Mouse (Mus musculus) mature B cell (primary cell): ENCODE results near the gene Med24.
"Not testable (repeated sequence)": the region's sequence is repeated elsewhere in the genome, so short reads cannot be mapped to it uniquely, and the experiment has no call there.

Source experiments
- in situ Hi-C: fragments of 300-500 bp; cut with MboI; formaldehyde crosslinking; loops from 2 replicates; pipeline ENCODE4 v1.14.3; 2019

Gene Med24

DNA sequence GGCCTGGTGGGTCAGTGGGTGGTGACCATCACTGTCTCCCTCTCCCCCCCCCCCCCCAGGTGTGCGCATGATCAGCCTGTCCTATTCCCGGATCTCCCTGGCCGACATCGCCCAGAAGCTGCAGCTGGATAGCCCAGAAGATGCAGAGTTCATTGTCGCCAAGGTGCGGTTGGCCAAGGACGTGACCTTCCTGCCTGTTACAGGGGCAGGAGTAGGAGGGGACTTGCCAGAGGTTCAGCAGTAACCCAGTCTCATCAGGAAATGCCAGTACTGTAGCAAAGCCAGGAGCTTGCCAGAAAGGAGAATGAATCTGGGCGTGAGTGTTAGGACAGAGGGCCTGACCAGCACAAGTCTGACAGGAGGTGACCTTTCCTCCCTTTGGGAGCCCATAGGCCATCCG lies 35.5 kb downstream of the Med24 start:
- in situ Hi-C loops: no loop called here

DNA sequence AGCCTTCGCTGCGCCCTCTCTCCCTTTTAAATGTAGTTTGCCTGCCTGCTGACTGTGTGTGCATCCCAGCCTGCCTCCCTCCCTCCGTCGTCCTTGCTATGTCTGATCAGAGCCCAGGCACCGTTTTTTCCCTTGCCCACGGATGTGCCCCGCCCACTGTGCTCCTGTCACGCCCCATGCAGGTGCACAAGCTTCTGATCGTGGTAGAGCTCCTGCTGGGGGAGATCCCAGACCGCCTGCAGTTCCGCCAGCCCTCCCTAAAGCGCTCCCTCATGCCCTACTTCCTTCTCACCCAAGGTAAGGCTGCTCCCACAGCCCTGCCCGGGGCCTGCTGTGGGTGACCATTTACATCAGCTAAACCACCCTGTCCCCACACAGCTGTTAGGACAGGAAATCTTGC lies 36.0 kb downstream of the Med24 start:
- in situ Hi-C loops: no loop called here

- in situ Hi-C loops: no loop called here
Observed at GRCm38 (mm10) chr11:98688009-98688408, 41.2 kb downstream of the Med24 start.

DNA sequence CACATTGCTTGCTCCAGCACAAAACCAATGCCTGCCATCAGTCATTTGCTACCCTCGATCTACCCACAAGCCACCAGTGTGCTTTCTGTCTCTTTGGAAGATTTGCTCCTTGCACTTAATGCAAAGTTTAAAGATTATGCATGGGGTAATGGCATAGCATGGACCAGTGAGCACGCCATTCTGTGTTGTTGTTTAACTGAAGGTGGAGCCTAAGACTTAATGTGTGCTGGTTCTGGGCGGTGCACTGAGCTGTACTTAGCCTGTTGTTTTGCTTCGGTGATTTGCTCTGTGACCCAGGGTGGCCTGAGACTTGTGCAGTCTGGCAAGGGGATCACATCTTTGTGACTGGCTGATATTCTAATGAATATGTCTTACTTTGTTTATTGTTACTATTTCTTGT lies 42.3 kb downstream of the Med24 start:
- in situ Hi-C loops: no loop called here

DNA sequence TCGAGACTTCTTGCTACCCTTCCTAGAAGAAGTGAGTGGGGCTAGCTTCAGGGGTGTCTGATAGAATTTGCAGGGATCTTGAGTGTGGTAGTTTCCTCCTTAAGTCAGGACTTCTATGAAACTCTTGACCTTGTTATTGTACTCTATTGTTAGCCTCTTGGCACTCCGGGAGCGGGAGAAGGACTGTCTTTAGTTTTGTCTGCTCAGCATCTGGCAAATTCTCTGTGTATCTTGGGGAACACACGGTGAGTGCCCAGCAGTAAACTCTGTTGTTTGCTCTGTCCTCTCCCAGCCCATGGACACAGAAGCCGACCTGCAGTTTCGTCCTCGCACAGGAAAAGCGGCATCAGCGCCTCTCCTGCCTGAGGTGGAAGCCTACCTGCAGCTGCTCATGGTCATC lies 43.6 kb downstream of the Med24 start:
- in situ Hi-C loops: no loop called here

- in situ Hi-C loops: no loop called here
Observed at GRCm38 (mm10) chr11:98682811-98683210, 46.4 kb downstream of the Med24 start.

GRCm38 (mm10) chr11:98681786-98682745 lies 47.2 kb downstream of the Med24 start, which contains the start of gene Psmd3:
TSS of gene Psmd3 (plus strand) at chr11:98682554.
- in situ Hi-C loops: no loop called here

DNA sequence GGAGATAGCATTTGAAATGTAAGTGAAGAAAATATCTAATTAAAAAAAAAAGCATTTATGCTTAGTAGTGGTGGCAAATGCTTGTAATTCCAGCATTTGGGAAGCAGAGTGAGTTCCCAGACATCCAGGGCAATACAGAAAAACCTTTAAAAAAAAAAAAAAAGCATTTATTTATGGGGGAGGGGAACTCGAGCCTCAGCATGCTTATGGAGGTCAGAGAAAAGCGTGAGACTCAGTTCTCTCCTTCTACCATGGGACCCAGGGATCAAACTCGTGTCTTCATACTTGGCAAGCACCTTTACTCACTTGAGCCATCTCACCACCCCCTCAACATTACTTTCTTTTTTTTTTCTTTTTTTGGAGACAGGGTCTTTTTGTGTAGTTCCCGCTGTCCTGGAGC lies 48.0 kb downstream of the Med24 start:
- in situ Hi-C loops: no loop called here

GRCm38 (mm10) chr11:98680595-98680994 lies 48.6 kb downstream of the Med24 start:
- in situ Hi-C loops: not testable (repeated sequence)

DNA sequence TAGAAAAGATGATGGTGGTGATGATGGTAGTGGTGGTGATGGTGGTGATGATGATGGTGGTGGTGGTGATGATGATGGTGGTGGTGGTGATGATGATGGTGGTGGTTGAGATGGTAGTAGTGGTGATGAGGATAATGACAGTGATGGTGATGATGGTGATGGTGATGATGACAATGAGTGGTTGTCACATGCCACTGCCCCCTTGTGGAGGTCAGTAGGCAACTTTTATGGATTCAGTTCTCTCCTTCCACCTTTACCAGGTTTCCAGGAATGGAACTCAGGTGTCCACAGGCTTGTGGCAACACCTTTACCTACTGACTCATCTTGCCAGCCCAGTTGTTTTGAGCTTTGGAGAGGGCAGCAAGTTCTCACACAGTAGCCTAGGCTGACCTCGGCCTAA lies 49.2 kb downstream of the Med24 start:
- in situ Hi-C loops: no loop called here

DNA sequence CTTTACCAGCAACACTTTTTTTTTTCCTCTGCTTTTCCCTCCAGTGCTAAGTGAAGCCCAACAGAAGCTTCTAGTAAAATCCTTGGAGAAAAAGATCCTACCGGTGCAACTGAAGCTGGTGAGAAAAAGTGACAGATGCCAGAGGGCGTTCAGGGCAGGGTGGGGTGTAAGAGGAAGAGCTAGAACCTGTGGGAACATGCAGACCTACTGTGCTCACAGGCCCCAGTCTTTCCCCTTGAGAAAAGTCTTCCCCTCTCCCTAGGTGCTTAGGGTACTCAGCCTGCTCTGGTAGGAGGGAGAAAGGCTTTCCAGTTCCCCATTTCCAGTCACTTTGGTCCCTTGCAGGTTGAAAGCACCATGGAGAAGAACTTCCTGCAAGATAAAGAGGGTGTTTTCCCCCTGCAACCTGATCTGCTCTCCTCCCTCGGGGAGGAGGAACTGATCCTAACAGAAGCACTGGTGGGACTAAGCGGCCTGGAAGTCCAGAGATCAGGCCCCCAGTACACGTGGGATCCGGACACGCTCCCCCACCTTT lies 53.3 kb downstream of the Med24 start:
- in situ Hi-C loops: no loop called here

DNA sequence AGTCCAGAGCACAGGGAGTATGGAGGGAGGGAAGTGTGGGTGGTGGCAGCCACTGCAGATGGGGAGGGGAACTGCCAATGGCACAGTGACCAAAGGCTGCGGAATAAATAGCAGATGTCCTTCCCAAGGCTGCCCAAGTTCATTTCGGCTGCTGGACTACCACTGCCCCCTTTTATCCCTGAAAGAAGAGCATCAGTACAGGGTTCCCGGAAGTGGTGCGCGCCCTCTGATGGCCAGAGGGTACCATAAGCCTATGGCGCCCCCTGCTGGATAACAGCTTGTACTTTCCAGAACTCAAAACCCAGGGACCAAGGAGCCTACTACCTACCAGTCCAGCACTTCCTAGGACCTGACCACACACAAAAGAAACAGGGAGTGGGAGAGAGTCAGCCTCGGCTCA lies 56.1 kb downstream of the Med24 start:
- in situ Hi-C loops: not testable (repeated sequence)

- in situ Hi-C loops: no loop called here
Observed at GRCm38 (mm10) chr11:98672482-98672881, 56.8 kb downstream of the Med24 start.

GRCm38 (mm10) chr11:98671857-98672256 lies 57.4 kb downstream of the Med24 start:
- in situ Hi-C loops: no loop called here

GRCm38 (mm10) chr11:98671284-98671815 lies 57.9 kb downstream of the Med24 start:
- in situ Hi-C loops: no loop called here

DNA sequence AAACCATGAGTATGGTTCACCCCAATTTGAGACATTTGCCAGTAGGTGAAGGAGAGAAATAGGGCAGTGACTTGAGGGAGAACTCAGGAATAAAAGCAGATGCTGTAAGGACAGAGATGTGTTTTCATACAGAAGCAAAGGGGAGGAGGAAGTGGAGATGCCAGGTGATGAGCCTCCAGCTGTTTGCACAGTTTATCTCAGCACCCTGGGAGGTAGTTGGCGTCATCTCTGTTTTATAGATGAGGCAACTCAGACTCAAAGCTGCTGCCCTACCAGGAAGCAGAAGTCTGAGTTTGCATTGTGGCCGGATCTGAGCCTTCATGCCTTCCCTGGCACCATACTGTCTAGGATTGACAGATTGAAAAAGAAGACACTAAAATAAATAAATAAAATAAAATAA lies 60.3 kb downstream of the Med24 start:
- in situ Hi-C loops: no loop called here

DNA sequence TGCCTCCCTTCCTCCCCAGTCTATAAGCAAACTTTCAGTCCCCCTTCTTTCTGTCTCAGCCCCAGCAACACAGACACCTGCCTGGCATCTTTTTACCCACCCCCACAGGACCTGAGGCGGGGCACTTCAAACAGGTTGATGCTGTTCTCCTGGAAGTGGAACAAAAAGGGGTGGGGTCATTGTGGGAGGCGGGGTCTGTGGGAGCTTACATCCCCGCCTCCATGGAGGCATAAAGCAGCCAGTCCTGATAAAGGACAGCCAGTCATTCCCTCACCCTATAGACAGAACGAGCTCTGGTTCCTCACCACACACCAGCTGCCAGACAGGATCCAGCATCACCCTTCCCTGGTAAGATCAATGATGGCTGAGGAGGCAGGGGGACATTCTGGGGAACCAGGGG lies 65.1 kb downstream of the Med24 start, which contains the start of gene Gsdma:
TSS of gene Gsdma (plus strand) at position 261 of the 400 bp plus-strand sequence.
- in situ Hi-C loops: no loop called here

GRCm38 (mm10) chr11:98660517-98660916 lies 68.7 kb downstream of the Med24 start:
- in situ Hi-C loops: no loop called here

GRCm38 (mm10) chr11:98655076-98655475 lies 74.2 kb downstream of the Med24 start:
- in situ Hi-C loops: not testable (repeated sequence)
